Mouse (Mus musculus) neural tube, embryonic 13.5 days (tissue): ENCODE measurements around the gene Ppp1r11. TPM values are rescaled to one million over a fixed set of nuclear protein-coding genes. Genes with fewer than 3 reads are reported as not detected.

ENCODE experiments used
- ATAC-seq: fragments of 200-750 bp; cut with Nextera tagmentation; 2 replicates; pipeline ENCODE4 v1.8.0; 2017; ENCODE audit warnings: low read depth, mild to moderate bottlenecking, moderate TSS enrichment, moderate library complexity
- H3K27ac ChIP-seq: fragments of 300-500 bp; sonication (generic); replicated peaks from 2 replicates; pipeline ENCODE4 v1.5.1; 2015; ENCODE audit warnings: moderate library complexity, mild to moderate bottlenecking, inconsistent platforms
- H3K27me3 ChIP-seq: fragments of 300-500 bp; sonication (generic); 2 replicates; pipeline ENCODE4 v1.6.1; 2015; ENCODE audit warnings: mild to moderate bottlenecking, inconsistent platforms
- H3K36me3 ChIP-seq: fragments of 300-500 bp; sonication (generic); 2 replicates; pipeline ENCODE4 v1.6.1; 2015; ENCODE audit warnings: mild to moderate bottlenecking, inconsistent platforms
- H3K4me1 ChIP-seq: fragments of 300-500 bp; sonication (generic); replicated peaks from 2 replicates; pipeline ENCODE4 v1.6.1; 2015; ENCODE audit warnings: inconsistent platforms
- H3K4me2 ChIP-seq: fragments of 300-500 bp; sonication (generic); 2 replicates; pipeline ENCODE4 v1.6.1; 2015; ENCODE audit warnings: inconsistent platforms, mild to moderate bottlenecking, moderate library complexity
- H3K4me3 ChIP-seq: fragments of 300-500 bp; sonication (generic); 2 replicates; pipeline ENCODE4 v1.5.1; 2015; ENCODE audit warnings: mild to moderate bottlenecking, inconsistent platforms
- H3K9ac ChIP-seq: fragments of 300-500 bp; sonication (generic); 2 replicates; pipeline ENCODE4 v1.6.1; 2015; ENCODE audit warnings: moderate library complexity, mild to moderate bottlenecking, inconsistent platforms
- H3K9me3 ChIP-seq: fragments of 300-500 bp; sonication (generic); 2 replicates; pipeline ENCODE4 v1.6.1; 2016; ENCODE audit warnings: inconsistent platforms
- WGBS: fragments of 180-500 bp; shearing (Covaris S2); methylation state at CpG from one replicate; pipeline ENCODE4 v1.1.7; 2015; 5-methylcytosine and 5-hydroxymethylcytosine counted together
- polyA plus RNA-seq: library from polyadenylated mRNA; unstranded; fragments of >200 nt; fragmentation: Nextera tagmentation; extraction: Ambion mirVana; gene quantifications from 2 replicates; pipeline ENCODE4 v1.2.1, GENCODE M21; 2015

Ppp1r11 gene
- polyA plus RNA-seq, 1 experiment from 2014 or later: 181 TPM

- no peak overlapping the region for H3K4me3 ChIP-seq
- no peak overlapping the region for H3K4me2 ChIP-seq
- H3K27ac ChIP-seq: no peak overlapping the region
- no peaks in the 10 kb centered on the region for H3K36me3 ChIP-seq
- no peak for ATAC-seq
- H3K27me3 ChIP-seq: no peaks in the 10 kb centered on the region
- no peaks in the 10 kb centered on the region for H3K4me1 ChIP-seq
- H3K9ac ChIP-seq: no peak overlapping the region
- H3K9me3 ChIP-seq: no peaks in the 10 kb centered on the region
- 82% methylated on average over 5 of the region's 5 CpGs for WGBS
These were observed 51.5 kb downstream of the Ppp1r11 start for GRCm38 (mm10) chr17:36900001-36900400.

- Histone ChIP-seq H3K27ac (no peak overlapping the region), H3K4me2 (no peak overlapping the region), H3K9me3 (no peaks in the 10 kb centered on the region), H3K4me3 (no peak overlapping the region), H3K9ac (no peak overlapping the region), H3K36me3 (no peaks in the 10 kb centered on the region), H3K4me1 (no peaks in the 10 kb centered on the region), H3K27me3 (no peaks in the 10 kb centered on the region)
- 91% methylated on average over 4 of the region's 4 CpGs for WGBS
- ATAC-seq: no peak
These were observed 52.2 kb downstream of the Ppp1r11 start for GRCm38 (mm10) chr17:36899376-36899775.

Other genes with a start within 250 kb of the Ppp1r11 start
- gene H2-M10.5, start 178.8 kb downstream of the Ppp1r11 start, polyA plus RNA-seq: not detected in 2 replicates
- not detected in 2 replicates for gene H2-M10.6, start 139.6 kb downstream of the Ppp1r11 start, polyA plus RNA-seq
- gene Trim26, start 114.6 kb downstream of the Ppp1r11 start, polyA plus RNA-seq: 48.0 and 48.2 TPM in 2 replicates
- 0.43 and 0.61 TPM in 2 replicates for gene Trim15, start 84.5 kb downstream of the Ppp1r11 start, polyA plus RNA-seq
- gene Trim10, start 82.2 kb downstream of the Ppp1r11 start, polyA plus RNA-seq: 1.3 and 1.6 TPM in 2 replicates
- not detected in 2 replicates for gene Trim40, start 61.6 kb downstream of the Ppp1r11 start, polyA plus RNA-seq
- not detected in 2 replicates for gene Trim31, start 53.6 kb downstream of the Ppp1r11 start, polyA plus RNA-seq
- gene Rnf39, start 8.8 kb downstream of the Ppp1r11 start, polyA plus RNA-seq: 1.1 and 1.3 TPM in 2 replicates
- gene Znrd1, start 6.8 kb upstream of the Ppp1r11 start, polyA plus RNA-seq: 71.7 and 72.7 TPM in 2 replicates
- gene Znrd1as, start 6.9 kb upstream of the Ppp1r11 start, polyA plus RNA-seq: 5.8 and 6.4 TPM in 2 replicates
- 0.31 TPM in 1 of 2 replicates, not detected in the other for gene 2410137M14Rik, start 29.5 kb upstream of the Ppp1r11 start, polyA plus RNA-seq
- gene H2-M5, start 37.8 kb upstream of the Ppp1r11 start, polyA plus RNA-seq: 1.6 and 2.3 TPM in 2 replicates
- 241 and 262 TPM in 2 replicates for gene Zfp57, start 49.4 kb upstream of the Ppp1r11 start, polyA plus RNA-seq
- gene Mog, start 71.7 kb upstream of the Ppp1r11 start, polyA plus RNA-seq: 1.2 and 1.7 TPM in 2 replicates
- gene Gabbr1, start 94.2 kb upstream of the Ppp1r11 start, polyA plus RNA-seq: 56.2 and 57.0 TPM in 2 replicates
- not detected in 2 replicates for gene Olfr90, start 136.8 kb upstream of the Ppp1r11 start, polyA plus RNA-seq
- not detected in 2 replicates for gene Olfr91, start 146.5 kb upstream of the Ppp1r11 start, polyA plus RNA-seq
- gene Olfr92, start 168.3 kb upstream of the Ppp1r11 start, polyA plus RNA-seq: not detected in 2 replicates
- gene Olfr93, start 209.8 kb upstream of the Ppp1r11 start, polyA plus RNA-seq: not detected in 2 replicates
- gene Ubd, start 242.2 kb upstream of the Ppp1r11 start, polyA plus RNA-seq: not detected in 2 replicates
- not detected in 2 replicates for gene Olfr94, start 249.3 kb upstream of the Ppp1r11 start, polyA plus RNA-seq